Mouse (Mus musculus) C2C12 (cell line): ENCODE measurements at regions not wholly inside any gene's neighbourhood (a gene's known extent, or its start where the extent isn't known, plus 50 kb on each side); places are given as distances from the start of the nearest gene placed in this dataset.

Experiments used
- CEBPB ChIP-seq: IDR thresholded peaks from one replicate; pipeline ENCODE4 v1.6.1; 2011; ENCODE audit warnings: low read depth, mild to moderate bottlenecking, control low read depth, moderate library complexity
- CTCF ChIP-seq: IDR thresholded peaks from one replicate; pipeline ENCODE4 v1.5.1; 2011; ENCODE audit not compliant: control insufficient read depth, insufficient read depth, insufficient read length
- MAX ChIP-seq: IDR thresholded peaks from one replicate; pipeline ENCODE4 v1.6.1; 2011; ENCODE audit warnings: mild to moderate bottlenecking, control low read depth

DNA sequence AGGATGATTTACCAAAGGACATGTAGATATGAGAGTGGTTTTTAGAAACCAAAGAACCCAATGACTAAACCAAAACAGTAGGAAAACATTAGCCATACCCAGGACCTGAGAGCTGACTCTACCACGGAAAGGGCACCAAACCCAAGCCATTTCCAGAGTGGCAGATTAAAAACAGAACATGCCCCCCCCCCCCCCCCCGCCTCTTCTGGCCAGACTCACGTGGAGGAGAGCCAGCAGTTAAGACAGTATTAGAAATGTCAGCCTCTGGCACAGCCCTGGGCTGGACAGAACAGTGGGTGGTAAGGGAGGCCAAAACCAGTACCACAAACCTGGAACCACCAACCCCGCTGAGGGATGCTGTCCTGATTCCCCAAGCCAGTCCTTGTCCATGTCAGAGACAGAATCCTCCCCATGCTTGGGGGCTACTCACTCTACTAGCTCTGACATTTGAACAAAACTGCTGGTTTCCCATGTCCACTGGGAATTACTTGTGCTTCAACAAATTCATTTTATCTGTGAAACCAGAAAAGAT, 224.7 kb upstream of the Jmjd1c start:
- TF ChIP-seq CEBPB = no peak
- no peak for TF ChIP-seq MAX
- no peak for TF ChIP-seq CTCF
